Mouse (Mus musculus) thymus, postnatal 25 days (tissue): ENCODE measurements around the gene Csmd2.

ENCODE experiments used
- DNase-seq: peaks from one replicate; pipeline ENCODE4 v3.0.0; 2022

The Csmd2 gene

GRCm38 (mm10) chr4:127987784-127988455 lies at the start of gene Csmd2:
Gene Csmd2, plus strand, starts transcription at chr4:127987857.
- no peak for DNase-seq

GRCm38 (mm10) chr4:127947696-127948095 lies 40.0 kb upstream of the Csmd2 start:
- no peak for DNase-seq

- no peak for DNase-seq
Observed at GRCm38 (mm10) chr4:127953006-127953710, 34.5 kb upstream of the Csmd2 start.

GRCm38 (mm10) chr4:127969101-127969500 lies 18.6 kb upstream of the Csmd2 start:
- no peak for DNase-seq

GRCm38 (mm10) chr4:127970018-127970421 lies 17.6 kb upstream of the Csmd2 start:
- no peak for DNase-seq

DNA sequence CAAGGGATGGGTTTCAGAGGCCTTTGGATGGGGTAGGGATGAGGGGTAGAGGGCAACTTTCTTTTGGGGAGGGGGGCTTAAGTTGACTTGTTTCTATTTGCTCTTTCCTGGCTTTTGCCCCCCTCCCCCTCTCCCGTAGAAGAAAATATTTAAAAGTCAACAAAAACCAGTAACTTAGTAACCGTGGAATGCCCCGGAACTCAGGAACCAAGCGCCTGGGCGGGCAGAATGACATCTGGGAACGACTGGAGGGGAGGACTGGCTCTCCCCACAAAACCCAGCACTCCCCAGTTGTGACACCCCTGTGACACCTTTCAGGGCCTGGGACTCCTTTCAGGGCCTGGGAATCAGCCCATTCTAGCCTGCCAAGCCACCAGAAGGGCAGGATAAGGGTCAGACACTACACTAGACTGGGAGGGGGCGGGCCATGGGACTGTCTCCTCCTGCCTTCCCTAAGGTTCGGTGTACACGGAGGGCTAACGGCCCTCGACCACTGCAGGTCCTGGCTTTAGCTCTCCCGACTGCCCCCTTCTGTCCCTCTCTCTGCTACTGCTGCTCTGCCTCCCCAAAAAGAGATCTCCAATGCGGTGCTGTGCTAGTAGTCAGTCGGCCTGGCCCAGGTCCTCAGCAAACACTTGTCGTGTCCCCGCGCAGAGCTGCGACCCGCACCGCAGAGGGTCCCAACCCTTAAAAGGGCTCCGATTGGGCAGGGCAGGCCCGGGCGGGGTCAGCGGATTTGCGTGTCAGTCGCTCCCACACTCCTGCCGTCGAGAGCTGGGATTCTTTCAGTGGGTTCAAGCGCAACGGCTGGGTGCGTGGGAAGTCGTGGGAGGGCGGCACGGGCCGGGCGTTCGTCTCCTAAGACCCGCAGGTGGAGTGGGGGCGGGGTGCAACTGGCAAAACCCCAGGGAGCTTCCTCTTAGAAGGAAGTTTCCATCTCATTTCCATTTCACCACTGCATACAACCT lies 16.5 kb upstream of the Csmd2 start, which contains the start of gene CK137956:
TSS of gene CK137956 (minus strand) at position 51 of the 968 bp plus-strand sequence.
- DNase-seq, result no peak

DNA sequence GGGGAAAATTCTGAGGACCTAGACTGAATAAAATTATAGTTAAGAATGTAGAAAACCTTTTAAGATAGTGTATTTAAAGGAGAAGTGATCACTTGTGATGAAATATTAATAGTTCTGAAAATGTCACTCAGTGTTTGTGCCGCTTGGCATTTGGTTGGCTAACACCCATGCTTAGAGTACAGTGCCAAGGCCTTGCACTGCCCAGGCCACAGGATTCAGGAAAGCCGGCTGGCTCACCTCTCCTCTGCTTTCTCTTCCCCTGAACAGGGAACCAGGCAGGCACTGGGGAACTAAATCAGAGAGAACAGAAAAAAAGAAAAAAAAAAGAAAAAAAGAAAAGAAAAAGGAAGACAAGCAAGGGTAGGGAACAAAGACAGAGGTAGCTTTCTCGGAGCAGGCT lies 14.7 kb upstream of the Csmd2 start:
- no peak for DNase-seq

DNA sequence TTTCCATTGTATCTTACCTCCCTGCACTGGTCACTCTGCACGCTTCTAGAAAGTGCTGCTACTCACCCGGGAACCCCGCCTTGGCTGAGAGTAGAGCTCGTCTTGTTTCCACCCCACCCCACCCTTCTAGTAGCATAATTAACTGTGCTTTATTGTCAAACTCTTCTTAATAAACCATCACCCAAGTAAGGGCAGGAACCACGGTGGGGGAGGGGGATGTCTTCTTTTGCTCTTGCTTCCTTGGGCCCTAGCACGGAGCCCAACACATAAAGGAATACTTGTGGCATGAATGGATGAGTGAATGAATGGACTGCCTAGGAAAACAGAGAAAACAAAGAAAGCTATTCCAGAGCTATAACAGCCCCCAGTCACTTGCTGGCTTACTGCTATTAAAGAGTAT lies 6.5 kb upstream of the Csmd2 start:
- DNase-seq, result no peak

DNA sequence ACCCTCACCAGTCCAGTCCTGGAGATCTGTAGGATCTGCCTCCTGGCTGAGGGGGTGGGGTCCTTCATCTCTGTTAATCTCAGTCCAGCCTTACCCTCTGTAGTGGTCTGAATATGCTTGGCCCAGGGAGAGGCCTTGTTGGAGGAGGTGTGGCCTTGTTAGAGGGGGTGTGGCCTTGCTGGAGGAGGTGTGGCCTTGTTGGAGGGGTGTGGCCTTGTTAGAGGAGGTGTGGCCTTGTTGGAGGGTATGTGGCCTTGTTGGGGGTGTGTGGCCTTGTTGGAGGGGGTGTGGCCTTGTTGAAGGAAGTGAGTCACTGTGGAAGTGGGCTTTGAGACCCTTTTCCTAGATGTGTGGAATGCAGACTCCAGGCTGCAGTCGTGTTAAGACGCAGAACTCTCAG lies 3.2 kb upstream of the Csmd2 start:
- no peak for DNase-seq

- no peak for DNase-seq
Observed at GRCm38 (mm10) chr4:127985874-127986273, 1.8 kb upstream of the Csmd2 start.

DNA sequence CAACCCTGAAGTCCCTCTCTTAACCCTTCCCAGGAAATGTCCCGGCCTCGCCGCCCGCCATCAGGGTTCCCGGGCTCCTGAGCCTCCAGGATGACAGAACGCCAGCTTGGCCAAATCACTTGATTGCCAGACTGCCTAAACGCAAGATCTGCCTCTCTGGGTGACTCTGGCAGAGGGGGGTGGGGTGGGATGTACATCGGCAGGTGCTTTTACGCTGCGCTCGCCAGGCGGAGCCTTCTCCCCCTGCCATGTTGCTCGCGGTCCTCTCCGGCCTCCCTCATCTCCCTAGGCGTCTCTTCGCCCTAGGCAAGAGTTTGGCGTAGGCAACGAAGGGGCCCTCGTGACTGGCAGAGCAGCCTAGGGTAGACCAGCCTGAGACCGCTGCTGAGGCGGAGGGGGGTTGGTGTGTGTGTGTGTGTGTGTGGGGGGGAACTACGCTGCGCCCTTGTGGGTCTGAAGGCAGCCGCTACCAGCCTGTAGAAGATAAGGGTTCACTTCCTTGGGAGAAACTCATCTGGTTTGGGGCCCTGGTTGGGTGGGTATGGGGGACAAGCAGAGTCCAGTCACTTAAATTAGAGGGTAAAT lies 1.1 kb upstream of the Csmd2 start:
- no peak for DNase-seq

DNA sequence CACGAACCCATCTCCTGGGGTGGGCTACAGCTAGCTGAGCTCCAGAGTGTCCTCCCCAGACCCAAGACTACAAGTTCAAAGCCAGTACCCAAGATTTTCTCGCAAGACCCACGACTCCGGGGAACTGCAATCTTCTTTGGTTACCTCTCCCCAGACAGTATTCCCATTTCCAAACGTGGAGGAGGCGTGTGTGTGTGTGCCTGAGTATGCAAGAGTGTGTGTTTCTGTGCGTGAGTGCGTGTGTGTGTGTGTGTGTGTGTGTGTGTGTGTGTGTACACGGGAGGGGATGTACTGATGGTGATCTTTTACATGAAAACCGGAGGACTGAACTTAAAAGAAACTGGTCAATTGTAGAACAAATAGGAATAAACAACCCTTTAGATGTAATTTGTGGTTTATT lies 387 bp upstream of the Csmd2 start:
- DNase-seq, result no peak

- DNase-seq, result no peak
Observed at GRCm38 (mm10) chr4:127988526-127989180, 996 bp downstream of the Csmd2 start.

DNA sequence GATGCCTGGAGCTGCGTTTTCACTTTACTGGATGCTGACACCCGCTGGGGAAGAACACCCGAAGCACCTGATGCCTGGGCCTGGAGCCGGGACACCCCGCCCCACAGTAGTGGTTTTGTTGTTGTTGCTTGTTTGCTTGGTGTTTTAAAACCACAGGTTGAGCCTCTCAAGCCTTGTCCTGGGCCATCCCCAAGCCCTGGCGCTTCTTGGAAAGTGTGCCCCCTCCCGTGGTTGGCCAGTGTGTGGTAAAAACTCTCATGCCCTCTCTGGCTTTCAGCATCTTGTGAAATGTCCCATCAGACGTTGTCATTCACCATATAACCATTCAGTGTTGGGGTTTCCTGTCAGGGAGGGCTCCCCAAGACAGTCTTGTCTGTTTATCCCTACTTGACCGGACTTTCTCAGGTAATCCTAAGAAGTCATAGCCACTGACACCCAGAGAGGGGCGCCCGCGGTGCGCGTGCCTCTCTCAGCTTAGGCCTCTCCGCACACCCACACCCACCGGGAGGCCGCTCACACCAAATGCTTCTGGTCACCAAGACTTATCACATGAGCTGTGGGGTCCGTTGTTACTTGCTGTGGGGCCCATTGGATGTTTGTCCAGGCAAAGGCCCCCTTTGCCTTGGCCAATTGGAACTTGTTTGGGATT lies 1.8 kb downstream of the Csmd2 start:
- no peak for DNase-seq

- DNase-seq, result no peak
Observed at GRCm38 (mm10) chr4:127999281-127999680, 11.6 kb downstream of the Csmd2 start.

DNA sequence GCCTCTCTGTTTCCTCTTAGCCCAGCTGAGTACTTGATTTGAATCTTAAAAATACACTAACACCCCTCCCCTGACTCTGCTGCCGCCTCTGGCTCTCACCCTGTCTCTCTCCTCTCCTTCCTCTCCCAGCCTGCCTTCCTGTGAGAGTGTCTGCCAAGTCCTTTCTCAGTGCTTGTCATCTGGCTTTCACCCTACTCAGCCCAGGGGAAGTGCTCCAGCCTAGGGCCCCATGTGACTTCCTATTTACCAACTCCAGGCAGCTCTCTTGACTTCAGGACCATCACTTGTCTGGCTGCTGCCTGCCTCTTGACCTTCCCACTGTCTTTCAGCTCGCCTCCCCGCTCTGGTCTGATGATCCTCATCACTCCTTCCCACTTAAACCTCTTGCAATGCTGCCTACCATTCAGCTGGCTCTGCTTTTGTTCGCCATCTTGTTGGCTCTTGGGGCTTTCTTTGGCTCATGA lies 15.0 kb downstream of the Csmd2 start:
- DNase-seq, result no peak

GRCm38 (mm10) chr4:128004797-128005452 lies 17.3 kb downstream of the Csmd2 start:
- no peak for DNase-seq

DNA sequence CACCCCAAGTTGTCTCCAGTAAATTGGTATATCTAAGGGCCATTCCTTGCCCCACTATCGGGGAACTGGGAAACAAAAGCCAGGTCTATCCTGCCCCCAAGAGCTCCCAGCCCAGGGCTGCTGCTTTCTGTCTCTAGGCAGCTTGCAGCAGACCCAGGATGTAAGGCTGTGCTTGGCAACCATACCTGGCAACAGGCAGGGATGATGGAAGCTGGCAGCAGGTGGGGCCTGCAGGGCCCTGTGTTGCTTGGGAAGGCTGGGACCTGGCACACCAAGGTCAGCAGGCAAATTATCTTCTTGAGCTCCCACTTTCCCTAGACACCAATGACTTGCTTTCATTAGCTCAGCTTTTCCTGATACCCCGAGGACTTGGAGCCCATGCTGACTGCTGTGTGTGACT lies 31.8 kb downstream of the Csmd2 start:
- no peak for DNase-seq

DNA sequence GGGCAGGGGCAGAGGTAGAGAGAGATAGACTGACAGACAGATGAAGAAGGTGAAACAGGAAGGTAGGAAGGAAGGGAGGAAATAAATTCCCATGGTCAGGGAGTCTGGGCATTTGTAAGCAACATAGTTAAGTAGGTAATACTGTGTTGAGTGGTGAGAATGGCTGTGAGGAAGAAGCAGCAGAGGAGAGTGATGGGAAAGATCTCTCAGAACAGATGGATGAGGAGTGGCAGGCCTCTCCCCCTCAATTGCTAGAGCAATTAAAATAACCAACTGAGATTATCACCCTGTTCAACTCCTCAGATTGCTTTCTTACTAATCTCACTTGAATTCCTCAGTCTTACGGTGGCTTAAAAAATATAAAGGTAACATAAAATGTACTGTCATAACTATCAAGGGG lies 40.6 kb downstream of the Csmd2 start:
- DNase-seq, result no peak

DNA sequence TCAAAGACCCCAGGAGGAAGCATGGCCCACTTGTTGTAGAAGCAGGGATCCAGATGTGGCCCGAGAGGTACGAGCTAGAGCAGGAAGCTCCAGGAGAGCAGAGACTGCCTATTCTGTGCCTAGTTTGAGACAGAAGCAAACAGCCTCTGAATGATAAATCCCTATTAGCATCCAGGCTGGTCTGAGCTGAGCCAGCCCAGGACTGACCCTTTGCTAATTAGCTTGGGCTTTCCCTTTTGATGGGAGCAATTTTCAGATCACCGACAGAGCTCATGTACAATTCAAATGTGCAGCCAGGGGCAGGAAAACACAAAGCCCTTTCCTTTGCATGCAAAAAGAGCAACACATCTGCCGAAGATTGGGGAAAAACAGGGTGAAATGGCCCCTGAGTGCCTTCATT lies 54.2 kb downstream of the Csmd2 start:
- no peak for DNase-seq

DNA sequence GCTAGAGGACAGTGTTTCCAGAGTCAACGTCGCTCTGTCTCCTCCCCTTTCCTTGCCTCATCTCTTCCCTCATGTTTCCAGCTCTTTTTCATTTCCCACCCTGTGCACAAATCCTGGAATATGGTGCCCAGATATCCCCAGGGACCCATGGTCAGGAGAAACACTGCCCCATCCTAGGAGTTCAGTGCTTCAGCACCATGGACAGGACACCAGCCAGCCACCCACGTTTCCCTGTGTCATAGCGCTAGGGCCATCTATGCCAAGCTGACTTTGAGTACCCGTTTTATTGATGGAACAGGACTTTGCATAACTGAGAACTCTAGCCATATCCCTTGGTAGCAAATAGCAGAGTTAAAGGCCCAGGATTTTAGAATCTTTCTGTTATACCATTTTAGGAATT lies 55.0 kb downstream of the Csmd2 start:
- DNase-seq, result no peak
